Comparison of ENCODE assay signal across 8 mouse cellular contexts in genomic region chr17:65575339-65575738, GRCm38 (mm10). TPM values are rescaled to one million over a fixed set of nuclear protein-coding genes. Genes with fewer than 3 reads are reported as not detected.
DNase-seq lines count a peak whose midpoint lies in the region; ATAC-seq and TF ChIP-seq lines count a peak whose summit lies in the region.

No protein-coding gene starts in this region.

- peaks cover 4% of the 10 kb centered on the region; the same call in 1 of the 2 replicates for H3K4me1 ChIP-seq in liver, adult 2 months (ENCODE audit: control insufficient read depth, insufficient read depth, low read length)
- H3K4me1 ChIP-seq in forebrain, embryonic 16.5 days (replicated peaks; ENCODE audit: control insufficient read depth, insufficient read depth, low read length), result no peaks in the 10 kb centered on the region
- no peaks in the 10 kb centered on the region for H3K4me1 ChIP-seq in midbrain, embryonic 15.5 days
- peaks cover 3% of the 10 kb centered on the region; the same call in 1 of the 2 replicates for H3K4me1 ChIP-seq in kidney, adult 2 months (ENCODE audit: control insufficient read depth, insufficient read depth, low read length)

- no peak for DNase-seq in liver, adult 2 months (ENCODE audit: extremely low read depth, low read depth, low spot score)
- DNase-seq in liver (no peak), Patski (ENCODE audit: low read depth, low spot score) (no peak)
- DNase-seq in layer of hippocampus, postnatal 25 days (ENCODE audit: extremely low spot score in 1 of 2, low spot score in 1 of 2), result no peak
- DNase-seq in urinary bladder, postnatal 25 days (ENCODE audit: low spot score), result no peak
- no peak for DNase-seq in kidney, adult 2 months

- no peak for ATAC-seq in Patski
- ATAC-seq in forebrain, embryonic 16.5 days, result peak; percentile 25; the same call in 1 of the 2 replicates
- peak; percentile 49; the same call in 1 of the 2 replicates for ATAC-seq in midbrain, embryonic 15.5 days (replicated peaks)

- WGBS in liver, adult 2 months, result 64% methylated on average over 1 of the region's 1 CpGs
- 83% methylated on average over 1 of the region's 1 CpGs for WGBS in forebrain, embryonic 16.5 days
- 83% methylated on average over 1 of the region's 1 CpGs for WGBS in midbrain, embryonic 15.5 days
- WGBS in kidney, adult 2 months, result 76% methylated on average over 1 of the region's 1 CpGs

- peak; percentile 30; the same call in 1 of the 2 replicates for TF ChIP-seq CTCF in liver, adult 2 months (IDR thresholded peaks at IDR 0.05; ENCODE audit: low read depth, low read length)
- TF ChIP-seq CTCF in Patski (IDR thresholded peaks at IDR 0.05), result peak; percentile 57
- TF ChIP-seq CTCF in kidney, adult 2 months (conservative IDR thresholded peaks at IDR 0.05; ENCODE audit: insufficient read depth, insufficient read length, low read depth, low read length), result no peak

- no peak overlapping the region for H3K4me3 ChIP-seq in liver, adult 2 months (ENCODE audit: insufficient read depth, low read depth, low read length)
- H3K4me3 ChIP-seq in forebrain, embryonic 16.5 days (replicated peaks; ENCODE audit: low read length), result no peak overlapping the region
- H3K4me3 ChIP-seq in midbrain, embryonic 15.5 days, result no peak overlapping the region
- no peak overlapping the region for H3K4me3 ChIP-seq in kidney, adult 2 months (ENCODE audit: insufficient read depth, low read depth, low read length)

- no peak overlapping the region for H3K9ac ChIP-seq in liver, adult 2 months (ENCODE audit: low read depth, low read length)
- H3K9ac ChIP-seq in forebrain, embryonic 16.5 days (replicated peaks; ENCODE audit: low read depth, low read length), result no peak overlapping the region
- H3K9ac ChIP-seq in midbrain, embryonic 15.5 days, result no peak overlapping the region

- H3K27ac ChIP-seq in liver, adult 2 months (replicated peaks; ENCODE audit: insufficient read depth, low read depth, low read length), result no peak overlapping the region
- H3K27ac ChIP-seq in forebrain, embryonic 16.5 days (ENCODE audit: low read length), result no peak overlapping the region
- no peak overlapping the region for H3K27ac ChIP-seq in midbrain, embryonic 15.5 days
- no peak overlapping the region for H3K27ac ChIP-seq in kidney, adult 2 months (ENCODE audit: insufficient read depth, low read depth, low read length)

- TF ChIP-seq POLR2A in liver, adult 2 months (IDR thresholded peaks at IDR 0.05; ENCODE audit: extremely low read depth, insufficient read depth, low read length), result no peak
- TF ChIP-seq POLR2A in kidney, adult 2 months (IDR thresholded peaks at IDR 0.05; ENCODE audit: low read depth, low read length), result no peak

- POLR2A ChIA-PET in Patski (lab: Charles Lee), result no interaction called here

- H3K36me3 ChIP-seq in liver, adult 2 months (ENCODE audit: control insufficient read depth, insufficient read depth, low read length), result peaks cover 6% of the 10 kb centered on the region
- H3K36me3 ChIP-seq in forebrain, embryonic 16.5 days (ENCODE audit: control insufficient read depth, insufficient read depth), result peaks cover 3% of the 10 kb centered on the region
- peaks cover 8% of the 10 kb centered on the region; the same call in 1 of the 2 replicates for H3K36me3 ChIP-seq in midbrain, embryonic 15.5 days (replicated peaks)
- H3K36me3 ChIP-seq in kidney, adult 2 months (ENCODE audit: control insufficient read depth, insufficient read depth, low read length), result peaks cover under 1% of the 10 kb centered on the region

- H3K4me2 ChIP-seq in forebrain, embryonic 16.5 days (ENCODE audit: low read length), result no peak overlapping the region
- no peak overlapping the region for H3K4me2 ChIP-seq in midbrain, embryonic 15.5 days

- in situ Hi-C loops in Patski (cut with MboI; ENCODE audit: low pct_unique_long_range_greater_than_20kb), result no loop called here

- no peaks in the 10 kb centered on the region for H3K27me3 ChIP-seq in liver, adult 2 months (ENCODE audit: control insufficient read depth, insufficient read depth, low read length)
- no peaks in the 10 kb centered on the region for H3K27me3 ChIP-seq in Patski
- H3K27me3 ChIP-seq in forebrain, embryonic 16.5 days (replicated peaks; ENCODE audit: control insufficient read depth, insufficient read depth, low read length), result no peaks in the 10 kb centered on the region
- no peaks in the 10 kb centered on the region for H3K27me3 ChIP-seq in midbrain, embryonic 15.5 days (replicated peaks)
- no peaks in the 10 kb centered on the region for H3K27me3 ChIP-seq in kidney, adult 2 months (replicated peaks; ENCODE audit: control insufficient read depth, insufficient read depth, low read length)

- CTCF ChIA-PET in Patski (lab: Charles Lee), result interaction anchor here (3.3 kb wide), 1 partner anchor 10 kb away, joined by 11 read pairs; no protein-coding TSS in a partner anchor

- no peaks in the 10 kb centered on the region for H3K9me3 ChIP-seq in forebrain, embryonic 16.5 days (ENCODE audit: control insufficient read depth, low read length)
- no peaks in the 10 kb centered on the region for H3K9me3 ChIP-seq in midbrain, embryonic 15.5 days

- H3K79me2 ChIP-seq in liver, adult 2 months (ENCODE audit: control insufficient read depth, insufficient read depth, low read length), result no peaks in the 10 kb centered on the region

RNA-seq across cellular contexts. Expression of gene Tmem232, which starts 34.8 kb away (rescaled TPM):
- not detected in 2 replicates for total RNA-seq in liver, adult 2 months (2014; rRNA removed)
- polyA plus RNA-seq in liver, adult 2 months (2012; rRNA removed), result not detected in 2 replicates
- not detected for polyA plus RNA-seq in Patski (2021)
- polyA plus RNA-seq in forebrain, embryonic 16.5 days (2015; fragmentation: Nextera tagmentation; extraction: Ambion mirVana), result 0.49 and 0.57 TPM in 2 replicates
- 0.48 and 0.59 TPM in 2 replicates for polyA plus RNA-seq in midbrain, embryonic 15.5 days (2015; fragmentation: Nextera tagmentation; extraction: Ambion mirVana)
- total RNA-seq in layer of hippocampus, postnatal 25 days (2021), result under 1 TPM; 0.62 to 0.89 TPM
- 0.04 TPM in 1 of 2 replicates, not detected in the other for polyA plus RNA-seq in kidney, adult 2 months (2012; rRNA removed)

RNA-seq across cellular contexts. Expression of gene Vapa, which starts 38.0 kb away (rescaled TPM):
- 48.9 and 51.7 TPM in 2 replicates for total RNA-seq in liver, adult 2 months (2014; rRNA removed)
- 17.9 and 19.0 TPM in 2 replicates for polyA plus RNA-seq in liver, adult 2 months (2012; rRNA removed)
- 141 TPM for polyA plus RNA-seq in Patski (2021)
- polyA plus RNA-seq in forebrain, embryonic 16.5 days (2015; fragmentation: Nextera tagmentation; extraction: Ambion mirVana), result 241 and 271 TPM in 2 replicates
- polyA plus RNA-seq in midbrain, embryonic 15.5 days (2015; fragmentation: Nextera tagmentation; extraction: Ambion mirVana), result 257 and 259 TPM in 2 replicates
- 100 to 1,000 TPM; 132 to 153 TPM for total RNA-seq in layer of hippocampus, postnatal 25 days (2021)
- polyA plus RNA-seq in kidney, adult 2 months (2012; rRNA removed), result 21.2 and 27.5 TPM in 2 replicates
